Mouse (Mus musculus): ENCODE data around the gene Olfr45. TPM values are rescaled to one million over a fixed set of nuclear protein-coding genes. Genes with fewer than 3 reads are reported as not detected.

The Olfr45 gene
- polyA plus RNA-seq, 2 experiments, result not detected

GRCm38 (mm10) chr7:140725558-140725957, 43.8 kb downstream of the Olfr45 start:
- Histone ChIP-seq H3K9ac (replicated peaks) (no peak overlapping the region), H3K36me3 (replicated peaks; ENCODE audit: control insufficient read depth, insufficient read depth, low read depth) (no peaks in the 10 kb centered on the region), H3K4me1 (replicated peaks; ENCODE audit: control insufficient read depth in 2 of 2, insufficient read depth in 2 of 2, low read length in 1 of 2) (peaks cover 0 to 5% of the 10 kb centered on the region in 2 experiments; a peak in 1 of 4 replicates), H3K9me3 (ENCODE audit: control insufficient read depth, low read length) (no peaks in the 10 kb centered on the region), H3K4me2 (ENCODE audit: low read depth) (no peak overlapping the region), H3K27ac (no peak overlapping the region), H3K4me3 (ENCODE audit: insufficient read depth in 1 of 2, low read depth in 2 of 2, low read length in 2 of 2) (no peak overlapping the region), H3K27me3 (ENCODE audit: control insufficient read depth, insufficient read depth, low read length) (no peaks in the 10 kb centered on the region)
- DNase-seq (ENCODE audit: low read depth in 3 of 3, low spot score in 3 of 3), result no peak
- TF ChIP-seq EP300 (IDR thresholded peaks at IDR 0.05; ENCODE audit: low read depth) (no peak), CTCF (IDR thresholded peaks at IDR 0.05; ENCODE audit: low read depth) (no peak)
- ATAC-seq (ENCODE audit: insufficient read depth), result no peak

GRCm38 (mm10) chr7:140733162-140733561, 51.4 kb downstream of the Olfr45 start:
- H3K4me1 ChIP-seq (replicated peaks; ENCODE audit: control insufficient read depth in 2 of 2, insufficient read depth in 2 of 2, low read length in 1 of 2), result no peaks in the 10 kb centered on the region
- WGBS (ENCODE audit: insufficient replicate concordance), result 42% methylated on average over 2 of the region's 2 CpGs
- H3K27me3 ChIP-seq (ENCODE audit: control insufficient read depth, insufficient read depth, low read length), result no peaks in the 10 kb centered on the region
- H3K9me3 ChIP-seq (ENCODE audit: control insufficient read depth, low read length), result no peaks in the 10 kb centered on the region
- no peak overlapping the region for H3K4me3 ChIP-seq (ENCODE audit: insufficient read depth in 1 of 2, low read depth in 2 of 2, low read length in 2 of 2)
- H3K27ac ChIP-seq, result no peak overlapping the region
- H3K4me2 ChIP-seq (ENCODE audit: low read depth), result no peak overlapping the region
- H3K9ac ChIP-seq (replicated peaks), result no peak overlapping the region
- TF ChIP-seq EP300 (IDR thresholded peaks at IDR 0.05; ENCODE audit: low read depth) (no peak), CTCF (IDR thresholded peaks at IDR 0.05; ENCODE audit: low read depth) (no peak)
- DNase-seq (ENCODE audit: low read depth in 3 of 3, low spot score in 3 of 3) (no peak), ATAC-seq (ENCODE audit: insufficient read depth) (no peak)
- H3K36me3 ChIP-seq (replicated peaks; ENCODE audit: control insufficient read depth, insufficient read depth, low read depth), result no peaks in the 10 kb centered on the region

Other genes starting within 250 kb of the Olfr45 start
- gene Olfr533, start 218.6 kb upstream of the Olfr45 start, polyA plus RNA-seq (2012; rRNA removed), result not detected in 2 replicates
- gene Olfr533, start 218.6 kb upstream of the Olfr45 start, polyA plus RNA-seq (2014; fragmentation: Nextera tagmentation; extraction: Ambion mirVana), result not detected in 2 replicates
- gene Olfr535, start 197.7 kb upstream of the Olfr45 start, polyA plus RNA-seq (2012; rRNA removed), result not detected in 2 replicates
- not detected in 2 replicates for gene Olfr535, start 197.7 kb upstream of the Olfr45 start, polyA plus RNA-seq (2014; fragmentation: Nextera tagmentation; extraction: Ambion mirVana)
- gene Olfr536, start 174.6 kb upstream of the Olfr45 start, polyA plus RNA-seq (2012; rRNA removed), result not detected in 2 replicates
- not detected in 2 replicates for gene Olfr536, start 174.6 kb upstream of the Olfr45 start, polyA plus RNA-seq (2014; fragmentation: Nextera tagmentation; extraction: Ambion mirVana)
- not detected in 2 replicates for gene Olfr538, start 114.1 kb upstream of the Olfr45 start, polyA plus RNA-seq (2012; rRNA removed)
- not detected in 2 replicates for gene Olfr538, start 114.1 kb upstream of the Olfr45 start, polyA plus RNA-seq (2014; fragmentation: Nextera tagmentation; extraction: Ambion mirVana)
- gene Olfr46, start 80.7 kb upstream of the Olfr45 start, polyA plus RNA-seq (2012; rRNA removed), result not detected in 2 replicates
- not detected in 2 replicates for gene Olfr46, start 80.7 kb upstream of the Olfr45 start, polyA plus RNA-seq (2014; fragmentation: Nextera tagmentation; extraction: Ambion mirVana)
- gene Olfr61, start 53.0 kb upstream of the Olfr45 start, polyA plus RNA-seq (2012; rRNA removed), result not detected in 2 replicates
- gene Olfr61, start 53.0 kb upstream of the Olfr45 start, polyA plus RNA-seq (2014; fragmentation: Nextera tagmentation; extraction: Ambion mirVana), result not detected in 2 replicates
- gene Olfr53, start 35.5 kb upstream of the Olfr45 start, polyA plus RNA-seq (2012; rRNA removed), result not detected in 2 replicates
- gene Olfr53, start 35.5 kb upstream of the Olfr45 start, polyA plus RNA-seq (2014; fragmentation: Nextera tagmentation; extraction: Ambion mirVana), result not detected in 2 replicates
- not detected in 2 replicates for gene Olfr539, start 22.0 kb upstream of the Olfr45 start, polyA plus RNA-seq (2012; rRNA removed)
- gene Olfr539, start 22.0 kb upstream of the Olfr45 start, polyA plus RNA-seq (2014; fragmentation: Nextera tagmentation; extraction: Ambion mirVana), result not detected in 2 replicates
- gene Olfr541, start 15.3 kb downstream of the Olfr45 start, polyA plus RNA-seq (2012; rRNA removed), result not detected in 2 replicates
- gene Olfr541, start 15.3 kb downstream of the Olfr45 start, polyA plus RNA-seq (2014; fragmentation: Nextera tagmentation; extraction: Ambion mirVana), result not detected in 2 replicates
- 0.07 and 0.14 TPM in 2 replicates for gene Cyp2e1, start 81.8 kb downstream of the Olfr45 start, polyA plus RNA-seq (2012; rRNA removed)
- gene Cyp2e1, start 81.8 kb downstream of the Olfr45 start, polyA plus RNA-seq (2014; fragmentation: Nextera tagmentation; extraction: Ambion mirVana), result 0.17 and 0.18 TPM in 2 replicates
- 0.08 and 0.09 TPM in 2 replicates for gene Syce1, start 105.9 kb downstream of the Olfr45 start, polyA plus RNA-seq (2012; rRNA removed)
- not detected in 2 replicates for gene Syce1, start 105.9 kb downstream of the Olfr45 start, polyA plus RNA-seq (2014; fragmentation: Nextera tagmentation; extraction: Ambion mirVana)
- gene Zfp941, start 140.2 kb downstream of the Olfr45 start, polyA plus RNA-seq (2012; rRNA removed), result 0.06 and 0.10 TPM in 2 replicates
- 0.10 and 0.25 TPM in 2 replicates for gene Zfp941, start 140.2 kb downstream of the Olfr45 start, polyA plus RNA-seq (2014; fragmentation: Nextera tagmentation; extraction: Ambion mirVana)
- 8.3 and 9.1 TPM in 2 replicates for gene Urah, start 153.1 kb downstream of the Olfr45 start, polyA plus RNA-seq (2012; rRNA removed)
- 19.3 and 22.8 TPM in 2 replicates for gene Urah, start 153.1 kb downstream of the Olfr45 start, polyA plus RNA-seq (2014; fragmentation: Nextera tagmentation; extraction: Ambion mirVana)
- gene Scgb1c1, start 163.6 kb downstream of the Olfr45 start, polyA plus RNA-seq (2012; rRNA removed), result not detected in 2 replicates
- gene Scgb1c1, start 163.6 kb downstream of the Olfr45 start, polyA plus RNA-seq (2014; fragmentation: Nextera tagmentation; extraction: Ambion mirVana), result not detected in 2 replicates
- gene Odf3, start 165.9 kb downstream of the Olfr45 start, polyA plus RNA-seq (2012; rRNA removed), result not detected in 2 replicates
- not detected in 2 replicates for gene Odf3, start 165.9 kb downstream of the Olfr45 start, polyA plus RNA-seq (2014; fragmentation: Nextera tagmentation; extraction: Ambion mirVana)
- not detected in 2 replicates for gene Gm45785, start 174.4 kb downstream of the Olfr45 start, polyA plus RNA-seq (2012; rRNA removed)
- gene Gm45785, start 174.4 kb downstream of the Olfr45 start, polyA plus RNA-seq (2014; fragmentation: Nextera tagmentation; extraction: Ambion mirVana), result not detected in 2 replicates
- 14.4 and 17.9 TPM in 2 replicates for gene Ric8a, start 175.0 kb downstream of the Olfr45 start, polyA plus RNA-seq (2012; rRNA removed)
- 19.1 and 19.7 TPM in 2 replicates for gene Ric8a, start 175.0 kb downstream of the Olfr45 start, polyA plus RNA-seq (2014; fragmentation: Nextera tagmentation; extraction: Ambion mirVana)
- gene Bet1l, start 175.6 kb downstream of the Olfr45 start, polyA plus RNA-seq (2012; rRNA removed), result 8.3 and 11.6 TPM in 2 replicates
- 20.6 and 21.1 TPM in 2 replicates for gene Bet1l, start 175.6 kb downstream of the Olfr45 start, polyA plus RNA-seq (2014; fragmentation: Nextera tagmentation; extraction: Ambion mirVana)
- 39.8 and 50.8 TPM in 2 replicates for gene Psmd13, start 200.0 kb downstream of the Olfr45 start, polyA plus RNA-seq (2012; rRNA removed)
- gene Psmd13, start 200.0 kb downstream of the Olfr45 start, polyA plus RNA-seq (2014; fragmentation: Nextera tagmentation; extraction: Ambion mirVana), result 90.5 and 92.6 TPM in 2 replicates
- gene Sirt3, start 200.4 kb downstream of the Olfr45 start, polyA plus RNA-seq (2012; rRNA removed), result 13.7 and 14.0 TPM in 2 replicates
- gene Sirt3, start 200.4 kb downstream of the Olfr45 start, polyA plus RNA-seq (2014; fragmentation: Nextera tagmentation; extraction: Ambion mirVana), result 14.4 and 14.7 TPM in 2 replicates
- gene Cox8b, start 218.5 kb downstream of the Olfr45 start, polyA plus RNA-seq (2012; rRNA removed), result not detected in 2 replicates
- not detected in 2 replicates for gene Cox8b, start 218.5 kb downstream of the Olfr45 start, polyA plus RNA-seq (2014; fragmentation: Nextera tagmentation; extraction: Ambion mirVana)
- 6.3 and 6.5 TPM in 2 replicates for gene Nlrp6, start 239.0 kb downstream of the Olfr45 start, polyA plus RNA-seq (2012; rRNA removed)
- 2.6 and 3.2 TPM in 2 replicates for gene Nlrp6, start 239.0 kb downstream of the Olfr45 start, polyA plus RNA-seq (2014; fragmentation: Nextera tagmentation; extraction: Ambion mirVana)